Comparison of ENCODE assay signal across 8 mouse cellular contexts in the genomic region with DNA sequence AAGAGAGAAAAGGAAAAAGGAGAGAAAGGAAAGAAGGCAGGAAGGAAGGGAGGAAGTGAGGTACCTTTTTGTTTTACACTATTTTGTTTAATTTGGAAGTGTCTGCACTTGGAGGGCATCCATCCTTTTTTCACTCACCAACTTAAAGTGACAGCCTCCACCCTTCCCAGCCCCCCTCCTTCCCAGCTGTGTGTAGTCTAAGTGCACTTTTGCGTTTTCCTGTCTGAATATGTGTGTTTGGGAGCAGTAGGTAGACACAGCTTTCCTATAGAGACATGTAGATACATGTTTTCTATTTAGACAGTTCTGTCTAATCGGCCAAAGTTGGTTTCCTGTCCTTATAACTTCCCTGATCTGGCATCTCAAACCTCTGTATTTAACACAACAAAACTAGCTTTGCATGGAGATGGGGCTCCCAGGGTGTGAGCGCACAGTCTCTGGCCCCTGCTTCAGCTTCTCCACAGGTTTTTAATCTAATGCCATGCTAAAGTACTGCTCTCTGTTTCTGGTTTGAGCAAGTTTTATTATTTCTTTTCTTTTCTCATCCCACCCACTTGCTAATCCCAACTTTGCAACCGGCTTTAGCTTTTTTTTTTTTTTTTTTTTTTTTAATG.
DNase-seq lines count a peak whose midpoint lies in the region; ATAC-seq lines count a peak whose summit lies in the region.

No protein-coding gene starts in this region.

- no peaks in the 10 kb centered on the region for H3K36me3 ChIP-seq in lung, embryonic 16.5 days (ENCODE audit: control insufficient read depth, insufficient read depth, low read length)
- no peaks in the 10 kb centered on the region for H3K36me3 ChIP-seq in forebrain, embryonic 11.5 days (ENCODE audit: control insufficient read depth, insufficient read depth, low read length)
- H3K36me3 ChIP-seq in limb, embryonic 12.5 days = no peaks in the 10 kb centered on the region
- H3K36me3 ChIP-seq in stomach, embryonic 14.5 days (ENCODE audit: control insufficient read depth, insufficient read depth, low read length) = no peaks in the 10 kb centered on the region

- peak overlapping the region; percentile 45; the same call in 1 of the 2 replicates for H3K9ac ChIP-seq in lung, embryonic 16.5 days (ENCODE audit: low read length)
- peak overlapping the region; percentile 61 for H3K9ac ChIP-seq in forebrain, embryonic 11.5 days (ENCODE audit: low read length)
- 0 out of 2 replicates have a peak overlapping the region, but pooled peaks have one; percentile 51 for H3K9ac ChIP-seq in limb, embryonic 12.5 days (replicated peaks)
- H3K9ac ChIP-seq in stomach, embryonic 14.5 days (replicated peaks; ENCODE audit: low read depth, low read length) = no peak overlapping the region; the same call in 1 of the 2 replicates

- H3K27me3 ChIP-seq in lung, embryonic 16.5 days (ENCODE audit: control insufficient read depth, insufficient read depth, low read depth, low read length) = peaks cover 3% of the 10 kb centered on the region
- H3K27me3 ChIP-seq in forebrain, embryonic 11.5 days (ENCODE audit: control insufficient read depth, insufficient read depth, low read length) = peaks cover 3% of the 10 kb centered on the region; the same call in 1 of the 2 replicates
- peaks cover 26% of the 10 kb centered on the region for H3K27me3 ChIP-seq in limb, embryonic 12.5 days
- no peaks in the 10 kb centered on the region for H3K27me3 ChIP-seq in stomach, embryonic 14.5 days (ENCODE audit: control insufficient read depth, insufficient read depth, low read length)

- H3K4me2 ChIP-seq in lung, embryonic 16.5 days (ENCODE audit: low read depth, low read length) = peak overlapping the region; percentile 63
- peak overlapping the region; percentile 55 for H3K4me2 ChIP-seq in forebrain, embryonic 11.5 days (ENCODE audit: low read depth, low read length, severe bottlenecking)
- H3K4me2 ChIP-seq in limb, embryonic 12.5 days = peak overlapping the region; percentile 58
- peak overlapping the region; percentile 82 for H3K4me2 ChIP-seq in stomach, embryonic 14.5 days (replicated peaks; ENCODE audit: low read depth, low read length)

- H3K9me3 ChIP-seq in lung, embryonic 16.5 days (ENCODE audit: control insufficient read depth, low read length) = no peaks in the 10 kb centered on the region
- no peaks in the 10 kb centered on the region for H3K9me3 ChIP-seq in forebrain, embryonic 11.5 days (ENCODE audit: control insufficient read depth, low read length)
- H3K9me3 ChIP-seq in limb, embryonic 12.5 days = no peaks in the 10 kb centered on the region
- no peaks in the 10 kb centered on the region for H3K9me3 ChIP-seq in stomach, embryonic 14.5 days (ENCODE audit: control insufficient read depth, low read depth, low read length)

- no peak overlapping the region for H3K27ac ChIP-seq in lung, embryonic 16.5 days (ENCODE audit: low read length)
- H3K27ac ChIP-seq in forebrain, embryonic 11.5 days (ENCODE audit: low read depth, low read length) = peak overlapping the region; percentile 60
- peak overlapping the region; percentile 18; the same call in 1 of the 2 replicates for H3K27ac ChIP-seq in limb, embryonic 12.5 days
- no peak overlapping the region; the same call in 1 of the 2 replicates for H3K27ac ChIP-seq in stomach, embryonic 14.5 days (ENCODE audit: low read length)

- H3K4me3 ChIP-seq in lung, embryonic 16.5 days (ENCODE audit: low read length) = peak overlapping the region; percentile 35
- peak overlapping the region; percentile 29 for H3K4me3 ChIP-seq in forebrain, embryonic 11.5 days (ENCODE audit: low read depth, low read length)
- H3K4me3 ChIP-seq in limb, embryonic 12.5 days (replicated peaks) = peak overlapping the region; percentile 32
- H3K4me3 ChIP-seq in stomach, embryonic 14.5 days (ENCODE audit: low read depth, low read length) = peak overlapping the region; percentile 24

- H3K4me1 ChIP-seq in lung, embryonic 16.5 days (replicated peaks; ENCODE audit: control insufficient read depth, insufficient read depth, low read length) = peaks cover 15% of the 10 kb centered on the region
- peaks cover 54% of the 10 kb centered on the region for H3K4me1 ChIP-seq in forebrain, embryonic 11.5 days (replicated peaks; ENCODE audit: control insufficient read depth, insufficient read depth, low read length)
- peaks cover 75% of the 10 kb centered on the region for H3K4me1 ChIP-seq in limb, embryonic 12.5 days (replicated peaks)
- H3K4me1 ChIP-seq in stomach, embryonic 14.5 days (ENCODE audit: control insufficient read depth, insufficient read depth, low read length) = peaks cover 46% of the 10 kb centered on the region

- DNase-seq in lung, postnatal 14 days = no peak
- DNase-seq in forebrain, embryonic 11.5 days (ENCODE audit: low spot score) = no peak
- no peak for DNase-seq in right cerebral cortex, postnatal 25 days
- no peak for DNase-seq in kidney, postnatal 10 days
- DNase-seq in layer of hippocampus, postnatal 36 days = no peak

- 37% methylated on average over 4 of the region's 4 CpGs for WGBS in lung, embryonic 16.5 days
- 6% methylated on average over 4 of the region's 4 CpGs for WGBS in forebrain, embryonic 11.5 days
- WGBS in limb, embryonic 12.5 days = 14% methylated on average over 4 of the region's 4 CpGs
- 29% methylated on average over 4 of the region's 4 CpGs for WGBS in stomach, embryonic 14.5 days

- ATAC-seq in lung, embryonic 16.5 days (ENCODE audit: low read depth) = no peak
- no peak for ATAC-seq in forebrain, embryonic 11.5 days (replicated peaks; ENCODE audit: low FRiP score)
- ATAC-seq in limb, embryonic 12.5 days (ENCODE audit: insufficient number of reproducible peaks, insufficient read depth, low FRiP score, low TSS enrichment, low read depth) = no peak
- ATAC-seq in stomach, embryonic 14.5 days (ENCODE audit: insufficient number of reproducible peaks, insufficient read depth, low FRiP score, low read depth) = no peak

Comparison
In these comparisons a context has a peak if more than half of its experiments do, and no peak if none do; other contexts are left out.
1. H3K27ac ChIP-seq: peak in forebrain, embryonic 11.5 days (single experiment) and limb, embryonic 12.5 days (single experiment); none in lung, embryonic 16.5 days (single experiment) and stomach, embryonic 14.5 days (single experiment).
2. Peak in every context shown above with its lines, with median percentiles within 50 percentile points of each other: H3K4me2 ChIP-seq and H3K4me3 ChIP-seq.